Mouse (Mus musculus): ENCODE results near the gene Dct. TPM values are rescaled to one million over a fixed set of nuclear protein-coding genes. Genes with fewer than 3 reads are reported as not detected.

Gene Dct
- total RNA-seq (2014; rRNA removed), result 0.49 TPM in 1 of 2 replicates, not detected in the other
- polyA plus RNA-seq (2015; fragmentation: Nextera tagmentation; extraction: Ambion mirVana), result 0.44 and 0.63 TPM in 2 replicates

GRCm38 (mm10) chr14:118051975-118052630, at the start of gene Dct:
Dct (minus strand) TSS chr14:118052244.
- DNase-seq (ENCODE audit: low spot score) (peak; percentile 26), ATAC-seq (ENCODE audit: low FRiP score) (peak; percentile 54; the same call in 1 of the 2 replicates)
- no peak within 1 kb of the TSS for H3K27ac ChIP-seq (ENCODE audit: low read depth, low read length)
- no peaks in the 10 kb centered on the region for H3K36me3 ChIP-seq (ENCODE audit: insufficient read depth, low read length)
- H3K4me3 ChIP-seq (ENCODE audit: low read depth, low read length), result no peak within 1 kb of the TSS
- no peak within 1 kb of the TSS for H3K4me2 ChIP-seq (ENCODE audit: low read depth, low read length, poor library complexity, severe bottlenecking)
- no peak within 1 kb of the TSS for H3K9ac ChIP-seq (replicated peaks; ENCODE audit: low read length, poor library complexity, severe bottlenecking)
- H3K4me1 ChIP-seq (ENCODE audit: insufficient read depth, low read length), result peaks cover 3% of the 10 kb centered on the region; the same call in 1 of the 2 replicates
- no peak for TF ChIP-seq CTCF (IDR thresholded peaks at IDR 0.05)
- H3K9me3 ChIP-seq (ENCODE audit: low read length), result no peaks in the 10 kb centered on the region
- 22% methylated on average over 13 of the region's 13 CpGs for WGBS
- H3K27me3 ChIP-seq (ENCODE audit: insufficient read depth, low read length), result no peaks in the 10 kb centered on the region; the same call in 1 of the 2 replicates

- no peak for TF ChIP-seq CTCF (IDR thresholded peaks at IDR 0.05)
- ATAC-seq (ENCODE audit: low FRiP score) (no peak), DNase-seq (ENCODE audit: low spot score) (no peak)
- 80% methylated on average over 14 of the region's 14 CpGs for WGBS
- Histone ChIP-seq H3K4me3 (ENCODE audit: low read depth, low read length) (no peak overlapping the region), H3K27ac (ENCODE audit: low read depth, low read length) (no peak overlapping the region), H3K9me3 (ENCODE audit: low read length) (no peaks in the 10 kb centered on the region), H3K4me1 (ENCODE audit: insufficient read depth, low read length) (no peaks in the 10 kb centered on the region), H3K9ac (replicated peaks; ENCODE audit: low read length, poor library complexity, severe bottlenecking) (no peak overlapping the region), H3K4me2 (ENCODE audit: low read depth, low read length, poor library complexity, severe bottlenecking) (no peak overlapping the region), H3K27me3 (ENCODE audit: insufficient read depth, low read length) (no peaks in the 10 kb centered on the region), H3K36me3 (ENCODE audit: insufficient read depth, low read length) (no peaks in the 10 kb centered on the region)
These were observed 49.4 kb upstream of the Dct start for GRCm38 (mm10) chr14:118101227-118101990.

GRCm38 (mm10) chr14:118098265-118098664, 46.2 kb upstream of the Dct start:
- H3K27ac ChIP-seq (ENCODE audit: low read depth, low read length), result no peak overlapping the region
- H3K4me1 ChIP-seq (ENCODE audit: insufficient read depth, low read length), result no peaks in the 10 kb centered on the region
- no peaks in the 10 kb centered on the region for H3K36me3 ChIP-seq (ENCODE audit: insufficient read depth, low read length)
- no peak overlapping the region for H3K9ac ChIP-seq (replicated peaks; ENCODE audit: low read length, poor library complexity, severe bottlenecking)
- no peak for TF ChIP-seq CTCF (IDR thresholded peaks at IDR 0.05)
- no peak overlapping the region for H3K4me3 ChIP-seq (ENCODE audit: low read depth, low read length)
- H3K27me3 ChIP-seq (ENCODE audit: insufficient read depth, low read length), result no peaks in the 10 kb centered on the region
- no peak overlapping the region for H3K4me2 ChIP-seq (ENCODE audit: low read depth, low read length, poor library complexity, severe bottlenecking)
- ATAC-seq (ENCODE audit: low FRiP score) (no peak), DNase-seq (ENCODE audit: low spot score) (no peak)
- 55% methylated on average over 2 of the region's 2 CpGs for WGBS
- no peaks in the 10 kb centered on the region for H3K9me3 ChIP-seq (ENCODE audit: low read length)

- Histone ChIP-seq H3K9ac (replicated peaks; ENCODE audit: low read length, poor library complexity, severe bottlenecking) (peak overlapping the region; percentile 64), H3K27me3 (ENCODE audit: insufficient read depth, low read length) (no peaks in the 10 kb centered on the region), H3K36me3 (ENCODE audit: insufficient read depth, low read length) (no peaks in the 10 kb centered on the region), H3K4me3 (ENCODE audit: low read depth, low read length) (peak overlapping the region; percentile 62), H3K4me2 (ENCODE audit: low read depth, low read length, poor library complexity, severe bottlenecking) (peak overlapping the region; percentile 73), H3K27ac (ENCODE audit: low read depth, low read length) (peak overlapping the region; percentile 62), H3K4me1 (ENCODE audit: insufficient read depth, low read length) (no peaks in the 10 kb centered on the region), H3K9me3 (ENCODE audit: low read length) (no peaks in the 10 kb centered on the region)
- ATAC-seq (ENCODE audit: low FRiP score) (peak; percentile 44), DNase-seq (ENCODE audit: low spot score) (peak; percentile 42)
- WGBS, result under 1% methylated on average over 18 of the region's 18 CpGs
- TF ChIP-seq CTCF (IDR thresholded peaks at IDR 0.05), result no peak; the same call in 1 of the 2 replicates
These were observed 37.9 kb upstream of the Dct start for GRCm38 (mm10) chr14:118089806-118090392.

GRCm38 (mm10) chr14:118089215-118089805, 37.3 kb upstream of the Dct start:
- Histone ChIP-seq H3K4me2 (ENCODE audit: low read depth, low read length, poor library complexity, severe bottlenecking) (peak overlapping the region; percentile 73), H3K36me3 (ENCODE audit: insufficient read depth, low read length) (no peaks in the 10 kb centered on the region), H3K27ac (ENCODE audit: low read depth, low read length) (peak overlapping the region; percentile 62), H3K27me3 (ENCODE audit: insufficient read depth, low read length) (no peaks in the 10 kb centered on the region), H3K4me1 (ENCODE audit: insufficient read depth, low read length) (no peaks in the 10 kb centered on the region), H3K4me3 (ENCODE audit: low read depth, low read length) (peak overlapping the region; percentile 62), H3K9me3 (ENCODE audit: low read length) (no peaks in the 10 kb centered on the region), H3K9ac (replicated peaks; ENCODE audit: low read length, poor library complexity, severe bottlenecking) (peak overlapping the region; percentile 64)
- DNase-seq (ENCODE audit: low spot score) (peak; percentile 90), ATAC-seq (ENCODE audit: low FRiP score) (peak; percentile 81)
- 0 out of 2 replicates have a peak, but pooled peaks have one; percentile 5 for TF ChIP-seq CTCF (IDR thresholded peaks at IDR 0.05)
- under 1% methylated on average over 44 of the region's 44 CpGs for WGBS
